Mouse (Mus musculus): ENCODE measurements around the gene Slc25a15. TPM values are rescaled to one million over a fixed set of nuclear protein-coding genes. Genes with fewer than 3 reads are reported as not detected.

The Slc25a15 gene
- polyA plus RNA-seq, 1 experiment from 2014 or later = 22.8 TPM

DNA sequence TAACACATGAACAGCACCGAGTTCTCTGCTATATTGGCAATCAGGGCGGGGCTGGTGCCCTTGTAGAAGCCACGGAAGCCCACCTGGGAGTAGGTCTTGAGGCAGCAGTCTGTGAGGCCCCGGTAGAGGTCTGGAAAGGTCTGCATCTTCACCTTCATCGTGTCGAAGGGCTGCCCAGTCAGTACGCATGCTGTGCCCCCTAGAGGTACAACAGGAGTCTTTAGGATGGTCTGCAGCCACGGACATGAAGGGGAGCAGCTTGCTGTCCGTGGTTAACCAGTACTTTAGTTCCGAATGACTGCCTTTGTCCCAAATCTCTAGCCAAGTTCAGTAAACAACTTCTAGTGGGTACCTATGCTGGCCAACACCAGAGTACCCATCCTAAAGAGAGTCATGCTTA is 8.5 kb downstream of the Slc25a15 start:
- Histone ChIP-seq H3K36me3 (peaks cover 57% of the 10 kb centered on the region), H3K27me3 (ENCODE audit: insufficient read depth, poor library complexity, severe bottlenecking) (no peaks in the 10 kb centered on the region), H3K27ac (no peak overlapping the region), H3K4me1 (no peaks in the 10 kb centered on the region), H3K4me3 (no peak overlapping the region), H3K9me3 (no peaks in the 10 kb centered on the region)
- WGBS = 84% methylated on average over 10 of the region's 10 CpGs
- DNase-seq (ENCODE audit: low spot score) = no peak

DNA sequence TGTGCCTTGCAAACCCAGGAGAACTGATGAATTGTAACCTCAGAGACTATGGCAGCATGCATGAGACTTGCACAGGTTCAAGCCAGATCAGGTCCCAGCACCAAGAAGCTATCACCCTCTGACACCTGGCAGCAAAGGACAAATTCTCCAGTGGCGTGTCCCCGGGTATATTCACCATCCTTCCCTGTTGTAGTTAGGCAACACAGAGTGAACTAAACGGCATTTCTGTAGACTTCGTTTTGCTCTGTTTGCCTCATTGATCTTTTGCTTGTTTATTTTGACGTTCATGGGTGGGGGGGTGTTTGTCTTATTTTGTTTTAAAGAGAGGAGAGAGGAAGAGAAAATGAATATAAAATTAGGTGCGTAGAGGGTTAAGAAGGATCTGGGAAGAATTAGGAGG is 13.2 kb downstream of the Slc25a15 start:
- Histone ChIP-seq H3K4me3 (no peak overlapping the region), H3K27ac (no peak overlapping the region), H3K4me1 (no peaks in the 10 kb centered on the region), H3K27me3 (ENCODE audit: insufficient read depth, poor library complexity, severe bottlenecking) (no peaks in the 10 kb centered on the region), H3K36me3 (peaks cover 74% of the 10 kb centered on the region), H3K9me3 (no peaks in the 10 kb centered on the region)
- 88% methylated on average over 6 of the region's 6 CpGs for WGBS
- DNase-seq (ENCODE audit: low spot score) = no peak

DNA sequence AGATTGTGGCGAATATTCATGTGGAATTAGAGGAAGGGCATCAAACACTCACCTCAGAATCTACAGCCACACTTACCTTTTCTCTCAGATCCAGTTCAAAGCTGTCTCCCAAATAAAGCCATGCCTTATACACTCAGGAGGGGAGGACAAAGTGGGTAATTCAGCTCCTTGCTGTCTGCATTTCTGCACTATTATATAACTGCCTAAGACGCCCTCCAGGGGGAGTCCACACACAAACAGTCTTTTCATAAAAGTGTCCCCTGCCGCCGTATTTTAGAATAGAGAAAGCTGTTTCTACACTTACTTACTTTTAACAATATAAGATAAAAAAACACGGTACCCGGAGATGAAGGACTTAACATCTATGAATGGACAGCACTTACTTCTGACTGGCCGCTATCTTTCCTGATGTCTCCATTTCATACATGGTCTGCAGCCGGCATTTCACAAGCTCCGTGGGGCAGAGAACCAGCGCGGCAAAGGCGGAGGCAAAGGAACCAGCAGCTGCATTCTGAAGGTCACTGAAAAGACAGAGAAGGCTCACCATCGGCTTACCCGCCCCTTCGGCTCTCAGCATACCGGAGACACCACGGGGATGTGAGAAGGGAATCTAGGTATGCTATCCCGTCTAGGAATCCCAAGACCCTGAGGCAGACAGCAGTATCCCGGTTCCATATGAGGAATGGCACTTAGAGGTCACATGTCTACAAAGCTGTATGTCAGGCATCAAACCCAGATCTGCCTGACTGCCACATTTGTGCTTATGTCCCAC is 15.4 kb downstream of the Slc25a15 start:
- 77% methylated on average over 19 of the region's 19 CpGs for WGBS
- H3K4me3 ChIP-seq = no peak overlapping the region
- DNase-seq (ENCODE audit: low spot score) = no peak

DNA sequence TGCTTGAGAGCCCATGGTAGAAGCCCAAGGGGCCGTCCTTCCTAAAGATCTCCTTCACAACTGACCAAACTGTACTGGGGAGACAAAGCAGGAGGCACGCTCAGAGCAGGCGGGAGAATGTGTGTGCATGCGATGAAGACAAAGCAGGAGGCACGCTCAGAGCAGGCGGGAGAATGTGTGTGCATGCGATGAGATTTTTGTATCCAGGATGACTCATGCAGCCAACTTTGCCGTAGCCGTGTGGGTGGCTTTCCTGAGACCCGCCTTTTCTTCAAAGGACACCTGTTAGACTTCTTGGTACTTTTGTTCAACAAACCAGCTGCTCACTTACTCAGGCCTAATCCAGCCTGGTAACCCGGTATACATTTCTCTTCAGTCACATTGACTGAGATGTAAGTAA is 17.5 kb downstream of the Slc25a15 start:
- H3K36me3 ChIP-seq = peaks cover 49% of the 10 kb centered on the region
- H3K9me3 ChIP-seq = no peaks in the 10 kb centered on the region
- 93% methylated on average over 11 of the region's 11 CpGs for WGBS
- H3K27ac ChIP-seq = no peak overlapping the region
- no peaks in the 10 kb centered on the region for H3K4me1 ChIP-seq
- H3K4me3 ChIP-seq = no peak overlapping the region
- H3K27me3 ChIP-seq (ENCODE audit: insufficient read depth, poor library complexity, severe bottlenecking) = no peaks in the 10 kb centered on the region
- DNase-seq (ENCODE audit: low spot score) = no peak

More for the DNA sequence above, 15.4 kb downstream of the Slc25a15 start:
- Histone ChIP-seq H3K36me3 (peaks cover 56% of the 10 kb centered on the region), H3K9me3 (no peaks in the 10 kb centered on the region), H3K27me3 (ENCODE audit: insufficient read depth, poor library complexity, severe bottlenecking) (no peaks in the 10 kb centered on the region), H3K27ac (no peak overlapping the region), H3K4me1 (no peaks in the 10 kb centered on the region)

DNA sequence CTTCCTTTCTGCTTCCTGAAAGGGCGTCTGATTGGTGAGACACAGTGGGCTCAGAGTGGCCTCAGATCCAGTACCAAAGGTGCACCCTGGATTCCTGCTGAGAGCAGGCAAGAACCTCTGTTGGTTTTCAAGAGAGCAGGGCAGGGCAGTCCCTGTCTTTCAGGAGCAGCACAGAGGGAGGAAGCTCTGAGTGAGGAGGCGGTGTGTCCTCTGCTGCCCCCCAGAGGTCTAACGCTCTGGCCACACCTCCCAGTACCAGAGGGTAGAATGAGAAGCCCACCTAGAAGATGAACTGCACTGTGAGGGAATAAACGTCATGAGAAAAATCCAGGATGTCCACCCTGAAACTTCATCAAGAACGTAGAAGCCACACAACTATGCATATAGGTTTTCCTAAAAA is 21.5 kb downstream of the Slc25a15 start:
- no peaks in the 10 kb centered on the region for H3K27me3 ChIP-seq (ENCODE audit: insufficient read depth, poor library complexity, severe bottlenecking)
- 46% methylated on average over 5 of the region's 5 CpGs for WGBS
- peaks cover 24% of the 10 kb centered on the region for H3K36me3 ChIP-seq
- DNase-seq (ENCODE audit: low spot score) = peak; percentile 79
- H3K9me3 ChIP-seq = no peaks in the 10 kb centered on the region
- H3K4me3 ChIP-seq = no peak overlapping the region
- H3K4me1 ChIP-seq = no peaks in the 10 kb centered on the region
- no peak overlapping the region for H3K27ac ChIP-seq

DNA sequence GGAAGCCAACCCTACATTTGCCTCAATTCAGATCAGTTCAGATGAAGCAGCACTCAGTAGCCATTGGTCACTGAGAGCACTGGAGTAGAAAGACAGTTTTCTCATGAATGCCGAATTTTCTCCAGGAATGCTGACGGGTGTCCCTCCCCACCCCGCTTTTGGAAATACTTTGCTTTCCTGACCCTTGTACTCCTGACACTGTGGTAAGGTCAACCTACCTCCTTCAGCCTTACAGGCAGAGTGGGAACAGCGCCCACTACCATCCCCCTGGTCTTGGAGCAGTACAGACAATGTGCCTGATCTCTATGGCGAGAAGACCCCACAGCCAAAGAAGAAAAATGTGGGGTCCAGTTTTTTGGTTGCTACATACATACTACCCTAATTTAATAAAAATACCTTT is 22.1 kb downstream of the Slc25a15 start:
- no peaks in the 10 kb centered on the region for H3K9me3 ChIP-seq
- no peak overlapping the region for H3K4me3 ChIP-seq
- H3K27ac ChIP-seq = no peak overlapping the region
- H3K27me3 ChIP-seq (ENCODE audit: insufficient read depth, poor library complexity, severe bottlenecking) = no peaks in the 10 kb centered on the region
- H3K36me3 ChIP-seq = peaks cover 18% of the 10 kb centered on the region
- WGBS = 89% methylated on average over 5 of the region's 5 CpGs
- H3K4me1 ChIP-seq = no peaks in the 10 kb centered on the region
- DNase-seq (ENCODE audit: low spot score) = no peak

DNA sequence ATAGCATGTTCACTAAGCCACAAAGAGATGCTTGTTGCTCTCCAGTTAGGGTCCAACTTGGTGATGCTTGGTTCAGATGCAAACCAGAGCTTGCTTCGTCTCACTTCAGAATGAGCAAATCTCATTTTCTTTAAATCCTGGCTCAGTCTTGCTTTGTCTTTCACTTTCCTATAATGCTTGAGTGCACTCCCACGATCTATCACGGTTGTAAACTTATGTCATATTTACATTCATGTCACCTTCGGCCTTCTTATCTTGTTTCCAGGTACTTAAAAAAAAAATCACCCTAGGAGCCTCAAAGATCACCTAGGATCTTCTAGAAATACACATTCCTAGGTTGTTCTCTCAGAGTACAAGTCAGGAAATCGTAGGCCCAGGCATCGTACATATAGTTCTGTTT is 38.5 kb downstream of the Slc25a15 start:
- no peaks in the 10 kb centered on the region for H3K27me3 ChIP-seq (ENCODE audit: insufficient read depth, poor library complexity, severe bottlenecking)
- no peaks in the 10 kb centered on the region for H3K36me3 ChIP-seq
- no peaks in the 10 kb centered on the region for H3K9me3 ChIP-seq
- H3K27ac ChIP-seq = no peak overlapping the region
- DNase-seq (ENCODE audit: low spot score) = no peak
- WGBS = 82% methylated on average over 6 of the region's 6 CpGs
- H3K4me3 ChIP-seq = no peak overlapping the region
- no peaks in the 10 kb centered on the region for H3K4me1 ChIP-seq

DNA sequence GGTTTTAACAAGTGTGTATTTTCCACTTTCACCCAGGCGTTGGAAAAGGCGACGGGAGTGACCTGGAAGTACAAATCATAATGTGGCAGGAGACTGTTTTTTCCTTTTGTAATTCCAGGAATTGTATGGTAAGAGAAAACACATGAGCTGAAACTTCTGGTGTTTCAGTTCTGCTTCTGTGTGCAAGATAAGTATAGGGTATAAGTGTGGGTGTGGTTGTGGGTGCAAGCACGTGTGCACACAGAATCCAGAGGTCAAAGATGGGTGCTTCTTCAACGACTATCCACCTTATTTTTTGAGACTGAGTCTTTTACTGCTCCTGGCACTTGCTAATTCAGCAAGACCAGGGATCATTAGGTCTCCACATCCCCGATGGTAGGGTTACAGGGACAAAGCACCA is 39.0 kb downstream of the Slc25a15 start:
- Histone ChIP-seq H3K4me1 (no peaks in the 10 kb centered on the region), H3K36me3 (no peaks in the 10 kb centered on the region), H3K27me3 (ENCODE audit: insufficient read depth, poor library complexity, severe bottlenecking) (no peaks in the 10 kb centered on the region), H3K9me3 (no peaks in the 10 kb centered on the region), H3K4me3 (no peak overlapping the region), H3K27ac (no peak overlapping the region)
- WGBS = 86% methylated on average over 6 of the region's 6 CpGs
- DNase-seq (ENCODE audit: low spot score) = no peak

DNA sequence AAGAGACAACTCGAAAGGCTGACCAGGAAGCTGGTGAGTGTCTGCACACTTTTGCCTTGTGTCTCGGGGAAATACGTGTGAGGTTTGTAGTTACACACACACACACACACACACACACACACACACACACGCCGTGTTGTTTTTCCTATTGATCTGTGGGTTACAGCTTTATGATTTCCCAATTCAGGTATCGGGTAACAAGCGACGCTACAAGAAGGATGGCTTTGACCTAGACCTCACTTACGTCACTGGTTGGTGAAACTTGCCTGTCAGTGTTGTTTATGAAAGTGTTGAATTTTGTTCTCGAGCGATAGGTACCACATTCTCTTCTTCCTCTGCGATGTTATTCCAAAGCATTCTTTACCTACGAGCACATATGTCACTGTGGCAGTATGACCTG is 63.0 kb downstream of the Slc25a15 start:
- no peak overlapping the region for H3K4me3 ChIP-seq
- no peak for DNase-seq (ENCODE audit: low spot score)
- no peaks in the 10 kb centered on the region for H3K27me3 ChIP-seq (ENCODE audit: insufficient read depth, poor library complexity, severe bottlenecking)
- no peak overlapping the region for H3K27ac ChIP-seq
- no peaks in the 10 kb centered on the region for H3K9me3 ChIP-seq
- H3K36me3 ChIP-seq = no peaks in the 10 kb centered on the region
- 84% methylated on average over 13 of the region's 13 CpGs for WGBS
- H3K4me1 ChIP-seq = no peaks in the 10 kb centered on the region

Other genes starting within 250 kb of the Slc25a15 start
- gene Nek3, start 232.2 kb downstream of the Slc25a15 start, polyA plus RNA-seq (2016; fragmentation: Nextera tagmentation; extraction: Ambion mirVana) = 5.4 and 6.1 TPM in 2 replicates
- gene Ckap2, start 212.8 kb downstream of the Slc25a15 start, polyA plus RNA-seq (2016; fragmentation: Nextera tagmentation; extraction: Ambion mirVana) = 37.4 and 38.9 TPM in 2 replicates
- gene Vps36, start 205.8 kb downstream of the Slc25a15 start, polyA plus RNA-seq (2016; fragmentation: Nextera tagmentation; extraction: Ambion mirVana) = 26.6 and 31.5 TPM in 2 replicates
- gene Thsd1, start 171.3 kb downstream of the Slc25a15 start, polyA plus RNA-seq (2016; fragmentation: Nextera tagmentation; extraction: Ambion mirVana) = 12.2 and 15.4 TPM in 2 replicates
- gene Tpte, start 115.2 kb downstream of the Slc25a15 start, polyA plus RNA-seq (2016; fragmentation: Nextera tagmentation; extraction: Ambion mirVana) = not detected in 2 replicates
- gene Mrps31, start 12.8 kb upstream of the Slc25a15 start, polyA plus RNA-seq (2016; fragmentation: Nextera tagmentation; extraction: Ambion mirVana) = 47.6 and 49.7 TPM in 2 replicates

Measured in heart, embryonic 10.5 days (tissue).